Mouse (Mus musculus): ENCODE measurements at regions not wholly inside any gene's neighbourhood (a gene's known extent, or its start where the extent isn't known, plus 50 kb on each side); places are given as distances from the start of the nearest gene placed in this dataset.

- Histone ChIP-seq H3K4me2 (no peak overlapping the region), H3K27ac (ENCODE audit: low read depth, low read length) (no peak overlapping the region), H3K9ac (ENCODE audit: low read length) (no peak overlapping the region), H3K4me3 (ENCODE audit: low read depth, low read length) (no peak overlapping the region), H3K9me3 (ENCODE audit: control insufficient read depth, low read length) (no peaks in the 10 kb centered on the region), H3K27me3 (ENCODE audit: control insufficient read depth, insufficient read depth, low read length) (no peaks in the 10 kb centered on the region), H3K36me3 (ENCODE audit: control insufficient read depth, insufficient read depth, low read length) (no peaks in the 10 kb centered on the region), H3K4me1 (ENCODE audit: control insufficient read depth, insufficient read depth, low read length) (no peaks in the 10 kb centered on the region)
- WGBS: 82% methylated on average over 2 of the region's 2 CpGs
- ATAC-seq (ENCODE audit: low FRiP score): no peak
- no peak for DNase-seq (ENCODE audit: low spot score, missing footprints)
Observed at GRCm38 (mm10) chr3:150493433-150494045, 944.1 kb upstream of the Adgrl4 start.

GRCm38 (mm10) chr3:150530966-150531365 lies 906.7 kb upstream of the Adgrl4 start:
- Histone ChIP-seq H3K27ac (ENCODE audit: low read depth, low read length) (no peak overlapping the region), H3K9ac (ENCODE audit: low read length) (no peak overlapping the region), H3K4me1 (ENCODE audit: control insufficient read depth, insufficient read depth, low read length) (no peaks in the 10 kb centered on the region), H3K27me3 (ENCODE audit: control insufficient read depth, insufficient read depth, low read length) (no peaks in the 10 kb centered on the region), H3K36me3 (ENCODE audit: control insufficient read depth, insufficient read depth, low read length) (no peaks in the 10 kb centered on the region), H3K4me2 (no peak overlapping the region), H3K9me3 (ENCODE audit: control insufficient read depth, low read length) (no peaks in the 10 kb centered on the region), H3K4me3 (ENCODE audit: low read depth, low read length) (no peak overlapping the region)
- 88% methylated on average over 3 of the region's 3 CpGs for WGBS
- DNase-seq (ENCODE audit: low spot score, missing footprints) (no peak), ATAC-seq (ENCODE audit: low FRiP score) (no peak)

GRCm38 (mm10) chr3:150543118-150543517 lies 894.6 kb upstream of the Adgrl4 start:
- H3K27ac ChIP-seq (ENCODE audit: low read depth, low read length): no peak overlapping the region
- no peak overlapping the region for H3K9ac ChIP-seq (ENCODE audit: low read length)
- H3K4me3 ChIP-seq (ENCODE audit: low read depth, low read length): no peak overlapping the region
- H3K9me3 ChIP-seq (ENCODE audit: control insufficient read depth, low read length): no peaks in the 10 kb centered on the region
- H3K4me2 ChIP-seq: no peak overlapping the region
- no peaks in the 10 kb centered on the region for H3K36me3 ChIP-seq (ENCODE audit: control insufficient read depth, insufficient read depth, low read length)
- 89% methylated on average over 5 of the region's 5 CpGs for WGBS
- ATAC-seq (ENCODE audit: low FRiP score): no peak
- H3K4me1 ChIP-seq (ENCODE audit: control insufficient read depth, insufficient read depth, low read length): no peaks in the 10 kb centered on the region
- no peaks in the 10 kb centered on the region for H3K27me3 ChIP-seq (ENCODE audit: control insufficient read depth, insufficient read depth, low read length)
- no peak for DNase-seq (ENCODE audit: low spot score, missing footprints)

GRCm38 (mm10) chr3:150588474-150588873 lies 849.2 kb upstream of the Adgrl4 start:
- ATAC-seq (ENCODE audit: low FRiP score) (peak; percentile 71), DNase-seq (ENCODE audit: low spot score, missing footprints) (peak; percentile 75)
- H3K4me1 ChIP-seq (ENCODE audit: control insufficient read depth, insufficient read depth, low read length): no peaks in the 10 kb centered on the region
- no peaks in the 10 kb centered on the region for H3K27me3 ChIP-seq (ENCODE audit: control insufficient read depth, insufficient read depth, low read length)
- H3K4me3 ChIP-seq (ENCODE audit: low read depth, low read length): no peak overlapping the region
- 46% methylated on average over 1 of the region's 1 CpGs for WGBS
- H3K9me3 ChIP-seq (ENCODE audit: control insufficient read depth, low read length): no peaks in the 10 kb centered on the region
- H3K36me3 ChIP-seq (ENCODE audit: control insufficient read depth, insufficient read depth, low read length): no peaks in the 10 kb centered on the region
- no peak overlapping the region for H3K9ac ChIP-seq (ENCODE audit: low read length)
- no peak overlapping the region for H3K4me2 ChIP-seq
- no peak overlapping the region for H3K27ac ChIP-seq (ENCODE audit: low read depth, low read length)

- Histone ChIP-seq H3K27me3 (ENCODE audit: control insufficient read depth, insufficient read depth, low read length) (no peaks in the 10 kb centered on the region), H3K4me3 (ENCODE audit: low read depth, low read length) (no peak overlapping the region), H3K4me1 (ENCODE audit: control insufficient read depth, insufficient read depth, low read length) (no peaks in the 10 kb centered on the region), H3K27ac (ENCODE audit: low read depth, low read length) (no peak overlapping the region), H3K9ac (ENCODE audit: low read length) (no peak overlapping the region), H3K9me3 (ENCODE audit: control insufficient read depth, low read length) (no peaks in the 10 kb centered on the region), H3K4me2 (no peak overlapping the region), H3K36me3 (ENCODE audit: control insufficient read depth, insufficient read depth, low read length) (no peaks in the 10 kb centered on the region)
- WGBS: 89% methylated on average over 2 of the region's 2 CpGs
- DNase-seq (ENCODE audit: low spot score, missing footprints): peak; percentile 66
- no peak for ATAC-seq (ENCODE audit: low FRiP score)
Observed at GRCm38 (mm10) chr3:150590978-150591377, 846.7 kb upstream of the Adgrl4 start.

GRCm38 (mm10) chr3:150603400-150604095 lies 834.1 kb upstream of the Adgrl4 start:
- Histone ChIP-seq H3K9ac (ENCODE audit: low read length) (no peak overlapping the region), H3K4me2 (no peak overlapping the region), H3K4me1 (ENCODE audit: control insufficient read depth, insufficient read depth, low read length) (no peaks in the 10 kb centered on the region), H3K4me3 (ENCODE audit: low read depth, low read length) (no peak overlapping the region), H3K9me3 (ENCODE audit: control insufficient read depth, low read length) (no peaks in the 10 kb centered on the region), H3K36me3 (ENCODE audit: control insufficient read depth, insufficient read depth, low read length) (no peaks in the 10 kb centered on the region), H3K27me3 (ENCODE audit: control insufficient read depth, insufficient read depth, low read length) (no peaks in the 10 kb centered on the region), H3K27ac (ENCODE audit: low read depth, low read length) (no peak overlapping the region)
- DNase-seq (ENCODE audit: low spot score, missing footprints) (no peak), ATAC-seq (ENCODE audit: low FRiP score) (no peak)
- 82% methylated on average over 2 of the region's 2 CpGs for WGBS

GRCm38 (mm10) chr3:150610681-150611101 lies 827.0 kb upstream of the Adgrl4 start:
- no peak for DNase-seq (ENCODE audit: low spot score, missing footprints)
- ATAC-seq (ENCODE audit: low FRiP score): no peak
- Histone ChIP-seq H3K4me3 (ENCODE audit: low read depth, low read length) (no peak overlapping the region), H3K27ac (ENCODE audit: low read depth, low read length) (no peak overlapping the region), H3K4me1 (ENCODE audit: control insufficient read depth, insufficient read depth, low read length) (no peaks in the 10 kb centered on the region), H3K9me3 (ENCODE audit: control insufficient read depth, low read length) (no peaks in the 10 kb centered on the region), H3K27me3 (ENCODE audit: control insufficient read depth, insufficient read depth, low read length) (no peaks in the 10 kb centered on the region), H3K4me2 (no peak overlapping the region), H3K9ac (ENCODE audit: low read length) (no peak overlapping the region), H3K36me3 (ENCODE audit: control insufficient read depth, insufficient read depth, low read length) (no peaks in the 10 kb centered on the region)
- WGBS: 87% methylated on average over 15 of the region's 15 CpGs

GRCm38 (mm10) chr3:150637544-150637943 lies 800.1 kb upstream of the Adgrl4 start:
- 92% methylated on average over 3 of the region's 3 CpGs for WGBS
- Histone ChIP-seq H3K9me3 (ENCODE audit: control insufficient read depth, low read length) (no peaks in the 10 kb centered on the region), H3K9ac (ENCODE audit: low read length) (no peak overlapping the region), H3K27ac (ENCODE audit: low read depth, low read length) (no peak overlapping the region), H3K36me3 (ENCODE audit: control insufficient read depth, insufficient read depth, low read length) (no peaks in the 10 kb centered on the region), H3K4me1 (ENCODE audit: control insufficient read depth, insufficient read depth, low read length) (no peaks in the 10 kb centered on the region), H3K27me3 (ENCODE audit: control insufficient read depth, insufficient read depth, low read length) (no peaks in the 10 kb centered on the region), H3K4me3 (ENCODE audit: low read depth, low read length) (no peak overlapping the region), H3K4me2 (no peak overlapping the region)
- no peak for ATAC-seq (ENCODE audit: low FRiP score)
- no peak for DNase-seq (ENCODE audit: low spot score, missing footprints)

GRCm38 (mm10) chr3:150640004-150640676 lies 797.5 kb upstream of the Adgrl4 start:
- no peak for ATAC-seq (ENCODE audit: low FRiP score)
- H3K27ac ChIP-seq (ENCODE audit: low read depth, low read length): no peak overlapping the region
- WGBS: 93% methylated on average over 8 of the region's 8 CpGs
- no peaks in the 10 kb centered on the region for H3K27me3 ChIP-seq (ENCODE audit: control insufficient read depth, insufficient read depth, low read length)
- H3K4me3 ChIP-seq (ENCODE audit: low read depth, low read length): no peak overlapping the region
- no peak overlapping the region for H3K4me2 ChIP-seq
- H3K9ac ChIP-seq (ENCODE audit: low read length): no peak overlapping the region
- no peaks in the 10 kb centered on the region for H3K9me3 ChIP-seq (ENCODE audit: control insufficient read depth, low read length)
- DNase-seq (ENCODE audit: low spot score, missing footprints): no peak
- no peaks in the 10 kb centered on the region for H3K4me1 ChIP-seq (ENCODE audit: control insufficient read depth, insufficient read depth, low read length)
- H3K36me3 ChIP-seq (ENCODE audit: control insufficient read depth, insufficient read depth, low read length): no peaks in the 10 kb centered on the region

All from midbrain, embryonic 11.5 days (tissue).